19 mouse cellular contexts compared by ENCODE assay signal in the genomic region with DNA sequence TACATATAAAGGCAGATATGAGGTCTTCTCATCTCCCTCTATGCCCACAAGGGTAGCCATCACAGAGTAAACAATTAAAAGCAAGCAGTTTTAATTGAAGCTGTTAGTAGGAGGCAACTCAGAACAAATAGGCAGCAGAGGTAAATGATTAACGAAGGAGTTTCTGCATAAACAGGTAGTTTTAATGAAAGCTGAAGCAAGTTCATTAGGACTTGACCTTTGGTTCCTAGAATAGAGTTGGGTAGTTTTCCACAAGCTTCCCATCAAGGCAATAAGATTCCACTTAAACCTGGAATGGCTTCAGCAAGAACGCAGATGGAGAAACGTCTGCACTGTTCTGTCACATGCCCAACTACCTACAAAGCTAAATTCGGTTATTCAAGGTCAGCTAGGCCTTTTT.
"Had no signal": no experiment of that assay in that cellular context is flagged by ENCODE, and none has a peak within 500 bp of the region (broad histone marks: within the 10 kb centered on the region; RNA-seq: fewer than 3 reads in every experiment).

No protein-coding gene starts in this region.

- H3K4me2 ChIP-seq: intestine, embryonic 15.5 days; limb, embryonic 13.5 days; liver, embryonic 13.5 days; lung, embryonic 14.5 days; midbrain, embryonic 11.5 days had no signal

- H3K9ac ChIP-seq: intestine, embryonic 15.5 days; limb, embryonic 13.5 days; liver, embryonic 13.5 days; lung, embryonic 14.5 days had no signal

- H3K9me3 ChIP-seq: intestine, embryonic 15.5 days; limb, embryonic 10.5 days; liver, embryonic 13.5 days had no signal

- H3K4me1 ChIP-seq: intestine, embryonic 15.5 days; limb, embryonic 10.5 days; limb, embryonic 13.5 days; liver, embryonic 13.5 days had no signal

- H3K27ac ChIP-seq: intestine, embryonic 15.5 days; limb, embryonic 10.5 days; limb, embryonic 13.5 days; liver, embryonic 13.5 days; stomach, postnatal 0 days had no signal

- H3K36me3 ChIP-seq: intestine, embryonic 15.5 days; limb, embryonic 10.5 days; limb, embryonic 13.5 days; liver, embryonic 13.5 days had no signal

- H3K4me3 ChIP-seq: intestine, embryonic 15.5 days; limb, embryonic 10.5 days; limb, embryonic 13.5 days; liver, embryonic 13.5 days had no signal

- H3K27me3 ChIP-seq: intestine, embryonic 15.5 days; limb, embryonic 13.5 days; liver, embryonic 13.5 days had no signal

- DNase-seq: layer of hippocampus, adult 9-11 months; liver; liver, embryonic 13.5 days; lung, embryonic 14.5 days; lung, postnatal 36 days; midbrain, embryonic 14.5 days; right cerebral cortex, adult 18-20 months; right cerebral cortex, postnatal 14 days; right cerebral cortex, postnatal 4 days; thymus, adult 2 months; thymus, postnatal 14 days; thymus, postnatal 4 days had no signal

- ATAC-seq: hindbrain, embryonic 16.5 days; intestine, embryonic 15.5 days; lung, postnatal 0 days had no signal
